Mouse (Mus musculus): ENCODE results near the gene Dimt1.

DNA sequence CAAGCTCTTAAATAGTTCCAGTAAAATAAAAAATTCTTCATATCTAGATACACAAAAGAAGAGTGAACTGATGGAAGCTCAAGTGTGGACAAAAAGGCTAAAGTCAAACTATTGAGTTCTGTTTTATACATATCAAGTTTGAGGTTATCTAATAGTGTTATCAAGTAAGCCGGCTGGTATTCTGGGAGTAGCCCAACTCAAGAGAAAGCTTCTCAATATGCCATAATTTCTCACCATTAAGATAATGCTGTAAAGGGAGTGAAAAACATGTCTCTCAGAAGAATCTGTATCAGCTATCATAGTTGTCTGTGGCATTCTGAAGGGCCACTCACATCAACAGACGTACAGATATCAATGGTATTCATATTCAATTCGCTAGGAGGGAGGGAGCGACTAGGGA, 61.2 kb downstream of the Dimt1 start:
- TF ChIP-seq EP300 (IDR thresholded peaks at IDR 0.05), result no peak
- no peak for TF ChIP-seq CTCF (IDR thresholded peaks at IDR 0.05)
